Mouse (Mus musculus) testis, postnatal 10 days (tissue): ENCODE data around the gene Traf3ip1.

Source experiments
- DNase-seq: peaks from one replicate; pipeline ENCODE4 v3.0.0; 2021; ENCODE audit warnings: low spot score

Traf3ip1 gene

DNA sequence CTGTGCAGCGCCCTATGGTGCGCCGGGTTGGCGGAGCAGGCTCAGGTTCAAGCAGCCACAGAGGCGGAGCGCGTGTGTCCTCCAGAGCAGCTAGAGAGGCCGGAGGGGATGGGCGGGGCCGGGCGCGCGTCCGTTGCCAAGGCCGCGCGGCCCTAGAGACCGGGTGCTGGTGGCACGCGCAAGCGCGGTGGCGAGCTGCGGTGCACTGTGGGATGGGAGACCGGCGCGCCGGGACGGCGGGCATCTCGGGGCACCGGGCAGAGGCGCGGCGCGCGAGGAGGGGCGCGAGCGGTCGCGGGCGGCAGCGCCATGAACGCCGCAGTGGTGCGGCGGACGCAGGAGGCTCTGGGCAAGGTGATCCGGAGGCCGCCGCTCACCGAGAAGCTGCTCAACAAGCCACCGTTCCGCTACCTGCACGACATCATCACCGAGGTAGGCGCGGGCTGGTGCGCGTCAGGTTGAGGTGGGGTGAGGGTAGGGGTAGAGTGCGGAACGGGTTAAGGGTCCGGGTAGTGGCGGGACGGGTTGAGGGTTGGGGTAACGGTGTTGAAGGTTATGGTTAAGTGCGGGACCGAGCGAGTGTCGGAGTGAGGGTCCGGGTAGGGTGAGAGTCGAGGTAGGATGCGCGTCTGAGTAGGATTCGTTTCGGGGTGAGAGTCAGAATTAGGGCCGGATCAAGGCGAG is at the start of gene Traf3ip1:
Gene Traf3ip1, plus strand, starts transcription at position 191 of the 684 bp plus-strand sequence.
- peak; percentile 96 for DNase-seq

DNA sequence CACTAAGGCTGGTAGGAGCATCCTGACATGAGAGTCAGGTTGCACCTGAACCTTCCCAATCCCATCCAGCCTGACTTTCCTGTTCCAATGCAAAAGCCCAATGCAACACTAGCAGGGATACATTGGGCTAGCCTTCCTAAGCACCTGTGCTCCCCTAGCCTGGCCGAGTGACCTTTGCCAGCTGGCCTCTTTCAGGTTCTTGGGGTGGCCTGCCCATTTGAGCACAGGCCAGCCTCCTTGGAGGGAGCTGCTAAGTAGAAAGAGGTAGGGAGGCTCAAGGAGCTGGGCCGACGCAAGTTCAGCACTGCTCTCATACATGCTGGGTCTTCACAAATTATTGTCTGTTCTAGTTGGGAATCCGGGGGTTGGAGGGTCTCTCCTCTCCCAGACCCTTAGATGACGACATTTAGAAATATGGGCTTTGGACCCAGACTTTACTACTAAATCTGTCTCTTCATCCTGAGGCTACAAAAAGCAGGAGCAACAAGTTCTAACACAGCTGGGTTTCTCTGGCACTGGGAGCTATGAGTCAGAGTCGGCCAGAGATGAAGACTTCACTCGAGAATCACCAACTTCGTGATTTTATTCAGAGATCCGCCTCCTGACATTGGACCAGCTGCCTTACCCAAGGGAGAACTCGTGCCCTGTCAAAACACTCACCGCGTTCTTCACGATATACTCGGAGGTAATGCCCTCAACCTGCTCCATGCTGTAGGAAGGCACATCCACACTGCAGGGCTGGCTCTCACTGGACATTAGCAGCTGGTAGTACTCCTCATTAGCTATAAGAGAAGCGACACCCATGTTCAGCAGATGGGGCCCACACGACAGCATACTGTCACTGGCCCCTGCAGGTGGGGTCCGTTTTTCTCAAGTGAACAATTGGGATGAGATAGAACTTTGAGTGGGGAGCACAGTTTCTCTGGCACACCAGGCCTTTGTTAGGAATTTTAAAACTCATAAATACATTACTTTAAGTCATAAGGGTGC is 49.3 kb upstream of the Traf3ip1 start:
- no peak for DNase-seq

DNA sequence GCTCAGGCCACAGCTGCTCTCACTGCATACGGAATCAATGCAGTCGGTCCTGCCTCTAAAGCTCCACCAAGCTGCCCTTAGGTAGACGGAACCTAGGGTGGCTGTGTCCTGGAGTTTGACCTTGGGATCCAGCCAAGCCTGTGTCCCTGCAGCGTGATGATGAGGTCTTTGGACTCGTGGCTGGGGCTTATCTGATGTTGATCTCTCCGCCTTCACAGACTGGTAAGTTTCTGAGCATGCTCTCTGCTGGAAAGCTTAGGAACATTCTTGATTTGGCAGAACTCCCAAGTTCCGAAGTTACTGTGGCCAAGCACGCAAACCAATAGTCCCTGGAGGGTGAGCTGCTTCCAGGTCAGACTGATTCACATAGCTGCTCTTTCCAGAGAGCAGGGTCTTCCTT is 48.4 kb upstream of the Traf3ip1 start:
- DNase-seq, result peak; percentile 70

DNA sequence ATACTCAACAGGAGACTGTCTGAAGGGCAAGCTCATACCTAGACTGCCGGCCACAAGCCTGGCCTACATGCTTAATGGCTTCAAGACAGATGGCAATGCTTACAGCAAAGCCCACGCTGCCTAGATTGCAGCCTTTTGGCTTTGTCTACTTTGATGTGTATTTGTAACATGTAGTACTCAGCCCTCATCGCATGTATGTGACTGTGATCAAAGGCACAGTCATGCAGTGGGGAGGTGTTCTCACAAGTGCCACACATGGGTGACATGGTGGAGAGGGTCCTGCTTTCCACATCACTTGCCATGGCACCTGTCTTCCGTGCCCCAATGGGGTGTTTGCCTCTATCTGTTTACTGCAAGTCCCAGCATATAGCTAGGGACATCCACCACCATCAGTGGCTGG is 47.9 kb upstream of the Traf3ip1 start:
- DNase-seq, result no peak

DNA sequence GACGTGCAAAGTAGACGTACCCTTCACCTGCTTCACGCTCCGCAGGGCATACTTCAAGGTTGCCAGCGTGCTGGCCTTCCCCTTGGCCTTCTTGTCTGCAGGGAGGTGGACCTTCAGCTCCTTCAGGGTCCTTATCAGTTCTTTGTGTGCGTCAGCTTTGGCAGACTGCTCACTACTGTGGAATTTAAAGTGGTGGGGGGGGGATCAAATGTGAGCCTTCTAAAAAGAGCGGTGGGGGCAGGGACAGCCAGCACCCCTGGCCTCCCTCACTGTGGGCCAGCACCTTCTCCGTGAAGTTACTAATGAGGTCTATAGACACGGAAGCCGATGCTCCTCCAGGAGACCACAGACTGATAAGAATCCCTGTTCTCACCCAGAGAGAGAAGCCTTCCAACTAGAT is 45.8 kb upstream of the Traf3ip1 start:
- no peak for DNase-seq

DNA sequence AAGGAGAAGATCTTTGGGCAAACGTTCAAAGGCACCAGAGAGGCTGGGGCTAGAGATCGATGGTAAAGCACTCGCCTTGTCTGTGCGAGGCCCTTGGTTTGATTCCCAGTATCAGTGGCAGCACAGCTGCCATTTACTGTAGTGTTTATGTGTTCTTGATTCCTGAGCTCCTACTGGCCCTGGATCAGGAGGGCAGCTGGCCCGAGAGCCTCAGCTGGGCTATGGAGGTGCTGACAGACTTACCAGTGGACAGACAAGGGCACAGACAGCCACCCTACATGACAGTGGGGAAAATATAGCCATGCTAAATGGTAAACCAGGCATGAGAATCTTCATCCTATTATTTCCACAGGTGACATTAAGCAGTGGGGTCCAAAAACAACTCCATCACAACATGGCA is 43.6 kb upstream of the Traf3ip1 start:
- DNase-seq, result no peak

DNA sequence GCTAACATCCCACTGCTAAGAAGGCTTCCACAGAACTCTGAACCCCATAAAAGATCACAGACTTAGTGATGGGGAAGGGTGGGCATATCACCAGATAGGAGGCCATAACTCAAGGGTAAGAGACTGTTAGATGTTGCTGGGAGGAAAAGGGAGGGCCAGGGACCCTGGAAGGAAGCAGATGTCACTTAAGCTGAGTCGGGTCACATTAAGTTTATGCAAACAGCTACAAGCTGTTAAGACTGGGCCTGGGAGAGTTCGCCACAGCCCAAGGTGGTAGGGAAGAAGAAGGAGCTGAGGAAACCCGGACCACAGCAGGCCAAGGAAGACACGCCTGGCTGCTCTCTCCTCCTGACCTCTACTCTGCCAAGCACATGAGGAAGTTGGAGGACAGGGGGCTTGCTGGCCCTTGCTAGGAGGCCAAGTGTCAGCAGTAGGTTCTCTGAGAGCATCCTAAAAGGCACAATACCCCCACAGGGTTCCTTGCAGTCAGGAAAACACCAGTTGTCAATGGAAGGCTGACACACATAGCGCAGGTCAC is 42.8 kb upstream of the Traf3ip1 start:
- no peak for DNase-seq

DNA sequence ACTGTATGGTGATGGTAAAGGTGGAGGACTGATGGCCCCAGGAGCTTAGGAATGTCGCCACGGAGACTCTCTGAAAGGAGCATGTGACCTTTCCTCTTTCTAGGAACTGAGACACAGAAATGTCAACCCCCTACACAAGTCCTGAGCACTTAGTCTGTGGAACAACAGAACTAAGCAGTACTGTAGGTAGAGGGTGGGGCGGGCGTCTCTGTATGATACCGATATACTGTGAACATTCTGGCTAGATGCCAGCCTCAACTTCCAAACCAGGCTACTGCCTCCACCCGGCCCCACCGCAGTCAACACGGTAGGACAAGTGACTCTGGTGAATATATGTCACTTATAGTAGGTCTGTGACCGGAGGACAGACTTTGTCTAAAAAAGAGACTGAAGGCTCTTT is 40.5 kb upstream of the Traf3ip1 start:
- DNase-seq, result no peak

DNA sequence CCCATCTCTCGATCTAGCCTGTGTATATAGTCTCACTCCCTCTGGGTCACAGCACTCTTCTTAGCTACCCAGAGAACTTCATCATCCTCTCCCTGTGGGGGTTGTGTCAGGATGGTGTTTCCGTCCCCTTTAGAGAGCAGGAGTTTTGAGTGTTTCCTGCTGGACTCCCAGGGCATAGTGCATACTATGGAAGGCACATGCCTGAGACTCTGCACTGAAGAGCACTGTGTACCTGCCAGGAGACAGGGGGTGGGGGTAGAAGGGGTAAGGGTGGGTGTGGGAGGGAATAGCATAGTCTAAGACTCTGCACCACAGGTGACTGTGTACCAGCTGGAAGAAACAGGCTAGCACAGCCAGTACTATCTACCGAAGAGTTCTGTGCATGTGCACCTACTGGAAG is 40.1 kb upstream of the Traf3ip1 start:
- no peak for DNase-seq

DNA sequence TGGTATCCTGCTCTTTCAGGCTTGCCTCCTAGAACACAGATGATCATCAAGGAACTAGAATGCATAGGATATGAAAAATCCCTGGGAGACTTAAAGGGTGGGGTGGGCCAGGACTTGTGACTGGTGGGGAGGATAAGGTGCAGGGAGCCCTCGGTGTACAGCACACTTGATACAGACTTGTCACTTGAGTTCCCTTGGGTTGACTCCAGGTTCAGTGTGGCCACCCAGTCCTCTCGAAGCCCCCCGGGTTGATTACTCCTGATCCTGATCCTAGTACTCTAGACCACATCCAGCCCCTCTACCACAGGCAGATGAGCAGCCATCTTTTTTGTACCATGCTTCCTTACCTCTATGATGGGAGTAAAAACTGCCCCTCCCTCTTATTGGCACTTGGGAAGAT is 39.5 kb upstream of the Traf3ip1 start:
- no peak for DNase-seq

DNA sequence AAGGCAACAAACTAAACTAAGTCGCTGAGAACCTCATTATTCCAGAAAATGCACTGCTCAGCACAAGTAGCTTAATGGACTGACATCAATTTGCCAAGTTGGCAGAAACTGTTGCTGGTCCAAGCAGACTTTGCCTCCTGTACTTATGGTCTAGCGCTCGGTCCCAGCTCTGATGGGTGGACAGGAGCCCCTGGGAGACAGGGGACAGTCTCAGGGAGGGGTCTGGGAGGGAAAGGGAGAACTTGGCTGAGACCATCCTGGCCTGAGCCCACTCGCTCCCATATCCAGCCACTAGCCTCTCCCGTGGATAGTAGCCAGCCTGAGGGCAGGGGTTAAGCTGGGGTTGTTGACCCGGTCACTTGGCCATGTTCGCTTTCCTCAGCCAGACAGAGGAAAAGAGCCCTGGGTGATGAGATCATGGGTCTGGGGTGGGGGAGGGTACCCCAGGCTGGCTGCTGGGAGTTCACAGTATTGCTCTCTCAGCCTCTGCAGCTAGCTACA is 38.7 kb upstream of the Traf3ip1 start:
- DNase-seq, result no peak

DNA sequence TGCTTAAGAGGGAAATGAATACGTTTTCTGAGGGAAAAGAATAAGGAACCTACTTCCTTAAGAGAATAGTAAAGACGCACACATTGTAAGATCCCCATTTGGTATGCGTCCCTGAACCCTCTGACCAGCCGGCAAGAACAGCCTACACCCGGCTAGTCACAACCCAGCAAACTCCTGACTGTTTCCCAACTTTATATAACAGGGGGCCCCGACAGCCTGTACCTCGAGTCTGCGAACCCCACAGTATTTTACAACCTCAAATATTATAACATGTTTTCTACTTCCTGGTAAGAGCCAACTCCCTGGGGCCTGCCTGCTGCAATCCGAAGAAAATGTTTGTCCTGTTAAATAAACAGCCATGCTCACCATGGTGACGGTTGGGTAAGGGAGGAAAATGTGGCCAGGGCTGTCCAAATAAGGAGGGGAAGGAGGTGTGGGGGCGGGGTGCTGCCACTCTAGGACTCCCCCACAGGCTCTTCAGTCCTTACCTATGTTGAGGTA is 38.1 kb upstream of the Traf3ip1 start:
- DNase-seq, result peak; percentile 72

DNA sequence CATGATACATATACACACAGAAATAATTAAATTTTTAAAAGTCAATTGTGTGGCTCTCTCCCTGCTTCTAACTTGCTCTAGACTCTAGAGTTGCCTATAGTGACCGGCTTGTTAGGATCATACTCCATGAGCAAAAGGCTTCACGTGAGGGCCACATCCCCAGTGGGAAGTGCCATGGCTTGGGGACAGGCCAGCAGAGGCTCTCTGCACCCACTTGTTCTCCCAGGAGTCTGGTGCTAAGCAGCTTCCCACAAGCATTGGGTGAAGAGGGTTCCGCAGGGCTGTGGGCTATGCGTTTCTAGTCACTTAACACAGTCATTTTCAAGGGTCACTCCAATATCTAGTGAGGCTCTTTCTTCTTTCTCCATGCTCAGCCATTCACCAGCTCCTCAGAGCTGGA is 37.3 kb upstream of the Traf3ip1 start:
- DNase-seq, result no peak

DNA sequence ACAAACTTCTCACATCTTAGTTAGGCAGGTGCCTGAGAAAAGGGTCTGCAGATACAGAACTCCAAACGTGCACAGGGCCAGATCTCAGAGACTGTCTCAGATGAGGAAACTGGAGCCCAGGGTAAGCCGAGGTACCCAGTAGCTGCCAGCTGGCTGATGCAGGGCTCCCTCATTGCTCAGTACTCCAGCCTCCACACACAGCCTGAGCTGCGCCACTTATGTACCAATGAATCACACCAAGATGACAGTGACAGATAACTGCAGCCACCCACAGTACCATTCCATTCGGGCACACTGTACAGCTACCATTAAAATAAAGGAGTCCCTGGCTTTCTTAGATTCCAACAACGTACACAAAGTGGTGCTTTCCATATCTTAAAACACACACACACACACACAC is 36.7 kb upstream of the Traf3ip1 start:
- DNase-seq, result no peak

DNA sequence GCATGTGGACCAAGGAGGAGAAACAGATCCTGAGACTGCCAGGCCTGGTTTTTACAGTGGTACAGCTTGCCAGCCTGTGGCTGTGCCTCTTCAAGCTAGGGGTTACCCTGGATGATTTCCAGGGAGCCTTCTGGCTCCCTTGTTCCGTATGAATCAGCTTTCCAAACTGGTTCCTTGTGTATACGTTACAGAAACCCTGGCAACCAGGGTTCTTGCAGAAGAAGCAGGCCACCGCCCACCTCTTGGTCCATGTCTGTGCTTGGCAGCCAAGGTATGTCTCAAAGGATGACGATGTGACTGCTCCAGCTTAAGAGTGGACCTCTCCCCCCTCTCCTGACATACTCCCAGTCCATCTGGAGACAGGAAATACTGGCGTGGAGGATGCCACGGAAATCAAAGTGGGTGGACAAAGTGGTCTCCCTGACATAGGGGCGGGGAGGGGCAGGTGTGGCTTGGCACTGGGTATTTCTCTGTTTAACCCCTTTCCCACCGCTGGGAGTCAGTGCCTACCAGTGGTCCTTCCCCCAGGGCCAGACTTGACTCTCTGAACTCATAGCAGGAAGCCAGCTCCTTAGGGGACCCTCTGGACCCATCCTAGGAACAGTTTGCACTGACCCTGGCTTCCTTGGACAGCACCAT is 36.1 kb upstream of the Traf3ip1 start:
- DNase-seq, result no peak

DNA sequence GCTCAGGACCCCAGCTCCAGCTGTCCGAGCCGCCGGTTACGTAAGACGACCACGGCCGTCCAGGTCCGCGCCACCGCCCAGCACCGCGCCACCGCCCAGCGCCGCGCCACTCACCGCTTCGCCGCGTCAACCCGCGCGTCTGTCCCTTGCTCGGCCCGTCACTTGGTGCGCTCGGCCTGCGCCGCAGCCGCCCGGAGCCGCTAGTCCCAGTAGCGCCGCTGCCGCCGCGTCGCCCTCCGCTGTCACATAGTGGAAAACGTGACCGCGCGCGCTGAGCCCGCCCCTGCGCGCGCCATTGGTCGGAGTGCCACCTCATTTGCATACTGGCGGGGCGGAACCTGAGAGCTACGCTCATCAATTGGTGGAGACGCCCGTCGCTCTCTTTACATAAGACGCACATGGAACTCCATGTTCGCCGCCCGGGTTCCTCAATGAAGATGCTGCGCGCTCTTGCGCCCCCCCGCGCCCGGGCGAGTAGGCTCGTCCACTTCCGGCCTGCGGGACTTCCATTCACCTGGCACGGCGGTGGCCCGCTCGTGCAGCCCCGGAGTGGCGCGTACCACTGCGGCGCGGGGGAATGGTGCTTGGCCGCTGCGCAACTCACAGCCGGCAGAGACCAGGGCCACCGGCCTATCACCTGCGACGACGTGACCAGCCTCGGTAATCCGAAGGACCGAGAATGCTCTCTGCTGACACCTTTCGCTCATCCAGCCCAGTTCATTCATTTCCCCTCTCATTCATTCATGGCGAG is 35.2 kb upstream of the Traf3ip1 start, which contains the start of gene Per2:
Gene Per2, minus strand, starts transcription at position 266 of the 751 bp plus-strand sequence.
- peak; percentile 98 for DNase-seq

DNA sequence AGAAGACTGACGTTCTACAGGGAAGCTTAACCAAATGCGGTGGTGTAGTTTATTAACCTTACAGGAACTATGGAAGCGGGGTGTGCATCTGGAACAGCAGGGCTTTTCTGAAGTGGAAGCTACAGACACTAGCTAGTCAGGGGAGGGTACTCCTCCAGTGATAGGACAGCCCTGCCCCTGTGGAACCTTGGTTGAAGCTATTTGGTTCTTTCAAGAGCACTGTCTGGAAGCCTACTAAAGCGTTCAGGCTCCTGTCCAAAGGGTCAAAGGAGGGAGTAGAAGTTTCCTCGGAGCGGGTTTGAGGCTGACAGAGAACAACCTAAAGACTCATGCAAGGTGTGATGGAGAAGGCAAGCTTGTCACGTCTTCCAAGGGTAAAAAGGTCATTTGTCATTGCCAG is 34.4 kb upstream of the Traf3ip1 start:
- no peak for DNase-seq

DNA sequence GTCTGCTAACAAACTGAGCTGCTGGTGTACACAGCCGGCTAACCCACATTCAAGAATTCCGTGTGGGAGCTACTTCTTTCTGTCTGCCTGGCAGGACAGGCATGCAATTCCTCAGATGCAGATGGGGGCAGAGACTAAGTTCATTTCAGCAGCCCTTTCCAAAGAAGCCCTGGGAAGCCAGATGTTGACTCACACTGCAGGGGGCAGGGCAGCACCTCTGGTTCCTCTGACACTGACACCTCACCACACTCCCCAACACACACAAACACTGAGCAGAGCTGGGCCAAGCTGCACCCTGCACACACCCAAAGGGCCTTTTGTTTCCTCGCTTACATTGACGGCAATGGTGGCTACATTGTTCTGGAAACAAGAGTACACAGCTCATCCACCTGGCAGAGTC is 33.9 kb upstream of the Traf3ip1 start:
- DNase-seq, result no peak

DNA sequence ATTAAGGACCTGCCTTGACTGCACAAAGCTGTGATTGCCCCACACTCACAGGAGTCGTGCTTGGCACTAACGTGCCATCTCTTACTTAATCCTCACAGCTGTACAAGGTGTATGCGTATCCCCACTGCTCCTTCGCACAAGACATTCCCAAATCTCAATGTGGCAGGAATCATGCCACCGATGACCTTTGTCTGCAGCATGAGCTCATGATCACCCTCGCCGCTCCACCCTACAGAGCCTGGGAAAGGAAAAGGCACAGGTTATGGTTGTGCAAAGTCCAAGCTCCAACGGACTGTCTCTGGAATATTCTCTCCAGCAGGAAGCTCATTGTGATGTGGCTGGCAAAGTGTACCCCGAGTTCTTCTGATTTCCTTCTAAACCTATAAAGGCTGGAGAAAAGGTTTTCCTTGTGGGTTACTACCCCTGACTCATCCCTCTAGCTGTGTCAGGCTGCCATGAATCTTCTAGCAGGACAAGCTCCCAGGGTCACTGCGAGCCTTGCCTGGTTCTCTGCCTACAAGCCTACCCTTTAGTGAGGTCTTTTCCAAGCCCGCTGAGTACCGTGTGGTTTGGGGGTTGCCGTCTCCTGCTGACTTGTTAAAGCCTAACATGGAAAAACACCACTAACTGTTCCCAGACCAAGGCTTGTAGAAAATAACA is 31.0 kb upstream of the Traf3ip1 start:
- DNase-seq, result no peak

DNA sequence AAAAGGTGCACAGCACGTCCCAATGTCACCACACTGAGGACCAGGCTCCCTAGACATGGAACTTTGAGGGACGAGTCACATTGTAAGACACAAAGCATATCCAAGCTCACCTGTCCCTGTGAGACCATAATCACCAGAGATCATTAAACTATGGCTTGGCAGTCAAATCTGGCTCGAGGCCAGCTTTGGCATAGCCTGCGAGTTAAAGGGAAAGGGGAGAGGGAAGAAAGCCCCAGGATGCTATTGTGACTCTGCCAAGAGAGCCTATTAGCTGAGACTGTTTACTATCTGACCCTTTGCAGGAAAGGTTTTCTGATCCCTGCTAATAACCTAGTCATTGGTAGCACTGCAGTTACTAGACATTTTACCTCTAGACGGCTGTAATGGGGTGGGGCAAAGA is 30.0 kb upstream of the Traf3ip1 start:
- DNase-seq, result no peak

DNA sequence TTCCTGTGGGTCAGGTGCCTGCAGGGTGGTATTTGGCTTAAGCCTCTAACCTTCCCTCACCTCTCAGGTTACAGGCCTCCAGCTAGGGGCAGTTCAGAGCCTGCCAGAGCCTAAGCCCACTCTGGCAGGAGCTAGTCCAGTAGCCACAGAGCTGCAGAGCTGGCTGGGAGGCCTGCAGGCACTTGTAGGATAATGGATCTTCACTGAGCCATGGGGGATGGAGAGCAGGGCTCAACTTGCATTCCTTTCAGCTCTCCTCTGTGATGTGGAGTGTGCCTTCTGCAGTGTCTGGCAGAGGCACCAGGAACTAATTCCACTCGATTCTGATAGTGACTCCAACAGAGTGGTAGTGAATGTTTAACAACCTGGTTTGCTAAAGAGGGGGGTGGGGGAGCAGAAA is 29.2 kb upstream of the Traf3ip1 start:
- no peak for DNase-seq
